Mouse (Mus musculus) hindbrain, embryonic 11.5 days (tissue): ENCODE measurements around the gene Rbm47. TPM values are rescaled to one million over a fixed set of nuclear protein-coding genes. Genes with fewer than 3 reads are reported as not detected.
"Not testable (repeated sequence)": the region's sequence is repeated elsewhere in the genome, so short reads cannot be mapped to it uniquely, and the experiment has no call there.

Experiments
- ATAC-seq: fragments of 200-750 bp; cut with Nextera tagmentation; 2 replicates; pipeline ENCODE4 v1.8.0; 2017; ENCODE audit warnings: mild to moderate bottlenecking, moderate TSS enrichment, moderate library complexity; ENCODE audit not compliant: low FRiP score
- DNase-seq: peaks from one replicate; pipeline ENCODE4 v3.0.0-alpha.2; 2015; ENCODE audit warnings: low spot score
- H3K27ac ChIP-seq: fragments of 300-500 bp; sonication (generic); 2 replicates; pipeline ENCODE4 v1.5.1; 2014; ENCODE audit warnings: mild to moderate bottlenecking, low read depth, low read length
- H3K27me3 ChIP-seq: fragments of 300-500 bp; sonication (generic); 2 replicates; pipeline ENCODE4 v1.6.1; 2014; ENCODE audit warnings: mild to moderate bottlenecking, low read length, moderate library complexity, mixed read lengths; ENCODE audit not compliant: control insufficient read depth, insufficient read depth
- H3K36me3 ChIP-seq: fragments of 300-500 bp; sonication (generic); 2 replicates; pipeline ENCODE4 v1.6.1; 2014; ENCODE audit warnings: mild to moderate bottlenecking, low read length, moderate library complexity, mixed read lengths; ENCODE audit not compliant: control insufficient read depth, insufficient read depth
- H3K4me1 ChIP-seq: fragments of 300-500 bp; sonication (generic); replicated peaks from 2 replicates; pipeline ENCODE4 v1.6.1; 2014; ENCODE audit warnings: low read length, mixed read lengths; ENCODE audit not compliant: control insufficient read depth, insufficient read depth
- H3K4me2 ChIP-seq: fragments of 300-500 bp; sonication (generic); replicated peaks from 2 replicates; pipeline ENCODE4 v1.6.1; 2014; ENCODE audit warnings: mild to moderate bottlenecking, low read depth, low read length
- H3K4me3 ChIP-seq: fragments of 300-500 bp; sonication (generic); 2 replicates; pipeline ENCODE4 v1.5.1; 2014; ENCODE audit warnings: low read depth, low read length
- H3K9ac ChIP-seq: fragments of 300-500 bp; sonication (generic); 2 replicates; pipeline ENCODE4 v1.6.1; 2014; ENCODE audit warnings: low read depth, low read length
- H3K9me3 ChIP-seq: fragments of 300-500 bp; sonication (generic); 2 replicates; pipeline ENCODE4 v1.6.1; 2016; ENCODE audit warnings: low read length; ENCODE audit not compliant: control insufficient read depth
- WGBS: fragments of 180-500 bp; shearing (Covaris S2); extraction: QIAGEN DNeasy Blood & Tissue Kit; methylation state at CpG from one replicate; pipeline ENCODE4 v1.1.7; 2014; 5-methylcytosine and 5-hydroxymethylcytosine counted together
- polyA plus RNA-seq: library from polyadenylated mRNA; unstranded; fragments of >200 nt; fragmentation: Nextera tagmentation; extraction: Ambion mirVana; gene quantifications from 2 replicates; pipeline ENCODE4 v1.2.1, GENCODE M21; 2014

Gene Rbm47
- polyA plus RNA-seq, 1 experiment from 2014 or later = 8.6 TPM

DNA sequence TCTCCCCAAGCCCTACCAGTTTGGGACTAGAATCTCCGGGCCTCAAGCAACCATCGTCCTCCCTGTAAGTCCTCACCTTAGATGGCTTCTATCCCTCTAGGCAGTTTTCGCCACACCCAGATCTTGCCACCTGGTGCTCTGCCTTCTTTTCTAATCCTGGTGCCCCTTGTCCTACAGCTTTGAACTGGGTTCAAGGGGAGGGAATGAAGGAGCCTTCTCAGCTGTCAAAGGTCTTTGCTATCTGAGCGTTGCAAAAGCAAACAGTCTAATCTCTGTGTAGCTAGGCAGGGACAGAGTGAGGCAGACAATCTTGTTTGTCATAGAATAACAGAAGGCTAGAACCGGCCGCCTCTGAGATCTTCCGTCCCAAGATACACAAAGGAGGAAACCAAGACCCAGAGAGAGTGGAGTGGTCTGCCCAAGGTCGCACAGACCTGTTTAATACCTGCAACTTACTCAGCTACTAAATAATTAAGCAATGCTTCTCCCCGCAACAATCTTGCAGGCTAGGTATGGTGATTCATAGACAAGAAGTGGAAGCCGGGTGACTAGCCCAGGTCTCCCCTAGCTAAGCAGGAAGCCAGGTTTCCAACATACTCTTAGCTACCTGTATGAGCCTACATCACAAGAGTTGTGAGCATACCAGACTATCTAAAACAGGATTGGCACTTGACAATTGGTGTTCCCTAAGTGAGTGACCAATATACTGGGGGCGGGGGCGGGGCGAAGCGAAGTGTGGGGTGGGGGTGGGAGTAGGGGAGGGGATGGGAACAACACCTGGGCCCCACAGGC is 168.6 kb downstream of the Rbm47 start, which contains the start of gene 9130230L23Rik:
TSS of gene 9130230L23Rik (minus strand) at position 152 of the 792 bp plus-strand sequence.
- Histone ChIP-seq H3K4me3 (no peak within 1 kb of the TSS), H3K4me1 (no peaks in the 10 kb centered on the region), H3K9ac (no peak within 1 kb of the TSS), H3K27ac (no peak within 1 kb of the TSS), H3K4me2 (no peak within 1 kb of the TSS), H3K36me3 (no peaks in the 10 kb centered on the region), H3K27me3 (no peaks in the 10 kb centered on the region), H3K9me3 (no peaks in the 10 kb centered on the region)
- WGBS = 75% methylated on average over 14 of the region's 14 CpGs
- no peak for DNase-seq
- ATAC-seq = no peak

DNA sequence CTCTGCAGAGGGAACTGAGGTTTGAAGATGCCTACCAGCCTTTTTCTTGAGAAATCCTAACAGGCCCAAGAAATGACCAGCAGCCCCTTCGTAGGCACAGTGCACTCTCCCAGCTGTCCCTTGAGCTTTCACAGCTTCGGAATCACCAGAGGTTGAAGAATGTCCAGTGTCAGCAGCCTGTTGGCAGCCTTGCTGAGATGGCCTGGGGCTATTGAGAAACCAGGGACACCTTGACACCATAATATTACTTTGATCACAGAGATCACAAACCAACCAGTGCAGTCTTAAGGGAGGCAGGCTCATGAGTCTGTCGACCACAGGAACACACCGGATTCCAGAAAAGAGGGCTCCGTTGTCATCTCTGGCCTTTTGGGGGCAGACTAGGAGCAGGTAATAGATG is 171.7 kb downstream of the Rbm47 start:
- Histone ChIP-seq H3K36me3 (no peaks in the 10 kb centered on the region), H3K4me1 (no peaks in the 10 kb centered on the region), H3K4me2 (no peak overlapping the region), H3K27me3 (no peaks in the 10 kb centered on the region), H3K27ac (no peak overlapping the region), H3K9me3 (no peaks in the 10 kb centered on the region), H3K9ac (no peak overlapping the region), H3K4me3 (no peak overlapping the region)
- no peak for ATAC-seq
- 78% methylated on average over 5 of the region's 5 CpGs for WGBS
- DNase-seq = no peak

DNA sequence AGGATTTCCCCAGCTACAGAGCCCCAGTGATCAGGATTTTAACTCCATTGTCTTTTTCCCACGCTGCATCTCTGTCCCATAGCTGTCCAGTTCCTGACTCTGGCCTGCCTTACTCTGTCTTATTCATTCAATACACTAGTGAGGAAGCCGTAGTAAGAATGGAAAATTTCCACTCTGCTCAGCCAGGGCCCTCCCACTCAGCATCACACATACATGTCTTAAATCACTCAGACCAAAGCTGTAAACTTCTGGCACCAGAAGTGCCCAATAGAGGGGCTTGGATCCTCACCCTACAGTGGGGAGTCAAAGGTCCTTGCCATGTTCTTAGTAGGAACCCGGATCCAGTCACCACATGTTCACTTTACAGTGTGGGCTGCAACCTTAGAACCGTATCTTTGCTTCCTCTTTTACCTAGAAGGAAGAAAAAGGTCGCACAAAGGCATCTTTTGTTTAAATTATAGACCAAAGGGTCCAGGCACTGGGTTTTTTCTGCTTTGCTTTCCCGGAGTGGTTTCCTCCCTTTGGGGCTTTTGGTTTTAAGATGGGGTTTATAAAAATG is 172.3 kb downstream of the Rbm47 start:
- 69% methylated on average over 6 of the region's 6 CpGs for WGBS

DNA sequence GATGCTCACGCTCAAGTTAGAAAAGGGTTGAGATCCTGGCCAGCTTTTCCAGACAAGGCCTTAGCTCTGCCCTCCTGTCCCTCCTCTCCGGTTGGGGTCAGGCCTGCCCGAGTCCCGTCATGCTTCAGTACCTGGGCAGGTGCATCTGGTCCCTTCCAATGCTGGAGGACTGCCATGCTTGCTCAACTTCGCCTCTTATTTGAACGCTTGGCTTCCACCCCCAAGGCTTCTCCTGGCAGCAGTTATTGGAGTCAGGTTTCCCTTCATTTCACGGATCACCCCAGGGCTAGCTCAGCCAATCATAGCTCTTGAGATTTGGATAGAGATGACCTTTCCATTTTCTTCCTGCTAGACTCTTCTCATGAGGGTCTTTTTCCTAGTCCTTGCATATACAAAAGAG is 172.8 kb downstream of the Rbm47 start:
- no peak overlapping the region for H3K27ac ChIP-seq
- 84% methylated on average over 7 of the region's 7 CpGs for WGBS
- H3K9ac ChIP-seq = no peak overlapping the region
- no peak for DNase-seq
- H3K4me2 ChIP-seq = no peak overlapping the region
- ATAC-seq = no peak
- H3K4me3 ChIP-seq = no peak overlapping the region
- no peaks in the 10 kb centered on the region for H3K4me1 ChIP-seq
- no peaks in the 10 kb centered on the region for H3K9me3 ChIP-seq
- H3K27me3 ChIP-seq = no peaks in the 10 kb centered on the region
- no peaks in the 10 kb centered on the region for H3K36me3 ChIP-seq

More for the DNA sequence above, 172.3 kb downstream of the Rbm47 start:
- DNase-seq (no peak), ATAC-seq (no peak)
- Histone ChIP-seq H3K9ac (no peak overlapping the region), H3K36me3 (no peaks in the 10 kb centered on the region), H3K4me1 (no peaks in the 10 kb centered on the region), H3K27me3 (no peaks in the 10 kb centered on the region), H3K27ac (no peak overlapping the region), H3K9me3 (no peaks in the 10 kb centered on the region), H3K4me3 (no peak overlapping the region), H3K4me2 (no peak overlapping the region)

DNA sequence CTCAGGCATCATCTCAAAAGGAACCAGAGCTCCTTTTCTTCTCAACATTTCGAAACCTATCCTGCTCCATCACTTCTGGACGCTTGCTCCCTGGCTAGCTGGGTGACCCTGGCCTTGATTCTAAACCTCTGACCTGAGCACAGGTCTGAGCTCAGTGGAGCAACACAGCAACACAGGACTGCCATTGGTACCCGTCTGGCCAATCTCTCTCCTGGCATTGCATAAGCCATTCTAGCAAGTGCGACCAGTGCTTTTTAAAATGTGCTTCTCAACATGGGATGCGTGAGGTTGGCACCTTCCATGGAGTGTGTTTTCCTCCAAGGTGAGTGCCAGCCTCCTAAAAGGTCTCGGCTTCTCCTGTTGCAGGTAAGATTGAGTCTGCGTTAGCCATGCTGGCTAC is 173.8 kb downstream of the Rbm47 start:
- Histone ChIP-seq H3K4me3 (no peak overlapping the region), H3K9me3 (no peaks in the 10 kb centered on the region), H3K9ac (no peak overlapping the region), H3K36me3 (no peaks in the 10 kb centered on the region), H3K27me3 (no peaks in the 10 kb centered on the region), H3K27ac (no peak overlapping the region), H3K4me2 (no peak overlapping the region), H3K4me1 (no peaks in the 10 kb centered on the region)
- DNase-seq (no peak), ATAC-seq (no peak)
- WGBS = 87% methylated on average over 7 of the region's 7 CpGs

DNA sequence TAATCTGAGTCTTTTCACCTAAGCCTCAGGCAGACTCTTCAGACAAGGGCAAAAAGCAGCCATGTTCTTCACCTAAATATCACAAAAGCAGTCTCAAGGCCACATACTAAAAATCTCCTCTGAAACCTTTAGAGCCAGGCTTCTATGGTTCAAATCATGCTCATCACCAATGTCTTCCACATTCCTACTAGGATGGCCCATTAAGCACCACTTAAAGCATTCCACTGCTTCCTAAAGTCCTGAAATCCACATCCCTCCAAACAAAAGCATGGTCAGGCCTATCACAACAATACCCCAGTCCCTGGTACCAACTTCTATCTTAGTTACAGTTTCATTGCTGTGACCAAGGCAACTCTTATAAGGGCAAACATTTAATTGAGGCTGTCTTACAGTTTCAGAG is 175.1 kb downstream of the Rbm47 start:
- Histone ChIP-seq H3K27me3 (no peaks in the 10 kb centered on the region), H3K4me1 (no peaks in the 10 kb centered on the region), H3K4me2 (no peak overlapping the region), H3K9ac (no peak overlapping the region), H3K9me3 (no peaks in the 10 kb centered on the region), H3K27ac (no peak overlapping the region), H3K36me3 (no peaks in the 10 kb centered on the region), H3K4me3 (no peak overlapping the region)
- DNase-seq (no peak), ATAC-seq (no peak)

DNA sequence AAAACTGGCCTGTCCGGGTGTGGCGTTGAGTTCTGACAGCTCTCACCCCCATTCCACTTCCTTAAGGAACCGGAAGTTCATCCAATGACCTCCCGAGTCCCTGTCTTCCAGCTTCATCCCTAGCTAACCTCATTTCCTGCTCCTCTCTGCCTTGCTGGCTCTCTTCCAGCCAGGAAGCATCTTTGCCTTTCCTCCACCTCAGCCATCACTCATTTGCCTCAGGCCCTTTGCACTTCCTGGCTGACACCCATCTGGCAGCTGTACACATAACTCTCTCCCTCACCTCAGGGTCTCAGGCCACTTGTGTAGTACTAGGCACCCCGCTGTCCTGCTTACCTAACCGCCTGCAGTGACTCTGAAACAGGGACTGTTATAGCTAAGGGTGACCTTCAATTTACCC is 178.3 kb downstream of the Rbm47 start:
- H3K9ac ChIP-seq = no peak overlapping the region
- no peaks in the 10 kb centered on the region for H3K9me3 ChIP-seq
- DNase-seq = no peak
- H3K4me2 ChIP-seq = no peak overlapping the region
- H3K36me3 ChIP-seq = no peaks in the 10 kb centered on the region
- no peak overlapping the region for H3K4me3 ChIP-seq
- no peak overlapping the region for H3K27ac ChIP-seq
- 86% methylated on average over 6 of the region's 6 CpGs for WGBS
- no peak for ATAC-seq
- H3K4me1 ChIP-seq = no peaks in the 10 kb centered on the region
- H3K27me3 ChIP-seq = no peaks in the 10 kb centered on the region

DNA sequence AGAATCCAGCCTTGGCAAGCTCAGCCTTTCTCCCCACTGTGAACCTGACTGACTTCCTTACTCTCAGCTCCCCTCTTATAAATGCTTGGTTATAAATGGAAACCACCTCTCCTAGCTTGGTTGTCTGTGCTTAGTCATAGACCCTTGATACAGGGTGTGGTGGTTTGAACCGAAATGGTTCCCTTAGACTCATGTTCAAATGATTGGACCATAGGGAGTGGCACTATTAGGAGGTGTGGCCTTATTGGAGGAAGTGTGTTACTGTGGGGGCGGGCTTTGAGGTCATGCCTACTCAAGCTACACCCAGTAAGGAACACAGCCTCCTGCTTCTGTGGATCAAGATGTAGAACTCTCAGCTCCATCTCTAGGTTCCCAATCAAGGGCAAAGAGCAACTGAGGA is 181.7 kb downstream of the Rbm47 start:
- DNase-seq (no peak), ATAC-seq (no peak)
- H3K4me1 ChIP-seq = no peaks in the 10 kb centered on the region
- H3K4me3 ChIP-seq = no peak overlapping the region
- H3K27me3 ChIP-seq = no peaks in the 10 kb centered on the region
- H3K27ac ChIP-seq = no peak overlapping the region
- no peaks in the 10 kb centered on the region for H3K36me3 ChIP-seq
- no peak overlapping the region for H3K9ac ChIP-seq
- no peak overlapping the region for H3K4me2 ChIP-seq
- no peaks in the 10 kb centered on the region for H3K9me3 ChIP-seq
- WGBS = 85% methylated on average over 2 of the region's 2 CpGs

DNA sequence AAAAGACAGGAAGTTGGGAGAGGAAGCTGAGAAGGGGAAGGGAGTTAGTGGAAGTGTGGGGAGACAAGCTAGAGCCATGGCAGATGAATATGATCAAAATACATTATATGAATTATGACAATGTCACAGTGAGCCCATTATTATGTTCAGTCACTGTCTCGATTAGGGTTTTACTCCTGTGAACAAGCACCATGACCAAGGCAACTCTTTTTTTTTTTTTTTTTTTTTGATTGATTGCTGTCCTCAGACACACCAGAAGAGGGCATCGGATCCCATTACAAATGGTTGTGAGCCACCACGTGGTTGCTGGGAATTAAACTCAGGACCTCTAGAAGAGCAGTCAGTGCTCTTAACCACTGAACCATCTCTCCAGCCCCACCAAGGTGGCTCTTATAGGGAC is 185.9 kb downstream of the Rbm47 start:
- ATAC-seq, H3K4me2 ChIP-seq, H3K27me3 ChIP-seq, DNase-seq, H3K4me3 ChIP-seq, H3K4me1 ChIP-seq, H3K36me3 ChIP-seq, H3K27ac ChIP-seq, H3K9ac ChIP-seq, H3K9me3 ChIP-seq: not testable (repeated sequence)
- 70% methylated on average over 3 of the region's 3 CpGs for WGBS
